Mouse (Mus musculus) G1E (cell line): ENCODE measurements at regions not wholly inside any gene's neighbourhood (a gene's known extent, or its start where the extent isn't known, plus 50 kb on each side); places are given as distances from the start of the nearest gene placed in this dataset.

Experiments used
- ATAC-seq: 2 replicates; pipeline ENCODE4 v1.8.0; 2016; ENCODE audit warnings: mild to moderate bottlenecking; ENCODE audit not compliant: insufficient number of reproducible peaks, poor library complexity, low FRiP score, severe bottlenecking; ENCODE audit errors: extremely low read depth
- DNase-seq: peaks from one replicate; pipeline ENCODE4 v3.0.0; 2012; ENCODE audit warnings: low spot score
- H3K27me3 ChIP-seq: 2 replicates; pipeline ENCODE4 v1.6.1; 2012; ENCODE audit warnings: mild to moderate bottlenecking, low read length, inconsistent platforms; ENCODE audit not compliant: insufficient read depth
- H3K36me3 ChIP-seq: replicated peaks from 2 replicates; pipeline ENCODE3; 2012; ENCODE audit warnings: mild to moderate bottlenecking, inconsistent platforms
- H3K4me1 ChIP-seq: 2 replicates; pipeline ENCODE4 v1.6.1; 2012; ENCODE audit warnings: low read depth, low read length, inconsistent platforms, mixed read lengths; ENCODE audit not compliant: insufficient read depth
- H3K4me3 ChIP-seq: 2 replicates; pipeline ENCODE4 v1.5.1; 2012; ENCODE audit warnings: low read depth, mild to moderate bottlenecking, inconsistent platforms, low read length, moderate library complexity, mixed read lengths
- H3K9me3 ChIP-seq: replicated peaks from 2 replicates; pipeline ENCODE4 v1.6.1; 2012; ENCODE audit warnings: inconsistent platforms
- CTCF ChIP-seq: IDR thresholded peaks from 2 replicates; pipeline ENCODE4 v1.5.1; 2012; ENCODE audit warnings: low read depth, low read length, inconsistent platforms, mixed read lengths
- GATA1 ChIP-seq: IDR thresholded peaks from 2 replicates; pipeline ENCODE4 v1.6.1; 2012; ENCODE audit warnings: borderline replicate concordance, low read length, inconsistent platforms, mixed read lengths
- GATA2 ChIP-seq: IDR thresholded peaks from 2 replicates; pipeline ENCODE4 v1.6.1; 2012; ENCODE audit warnings: low read depth, low read length, inconsistent platforms, borderline replicate concordance
- POLR2AphosphoS5 ChIP-seq: IDR thresholded peaks from 2 replicates; pipeline ENCODE4 v1.6.1; 2012; ENCODE audit warnings: low read depth, low read length, inconsistent platforms; ENCODE audit not compliant: insufficient replicate concordance
- TAL1 ChIP-seq: conservative IDR thresholded peaks from 2 replicates; pipeline ENCODE4 v1.6.1; 2012; ENCODE audit warnings: low read depth, low read length, inconsistent platforms, mixed read lengths

GRCm38 (mm10) chr12:12871272-12871671, 70.4 kb downstream of the Mycn start:
- no peak for DNase-seq

GRCm38 (mm10) chr12:12866590-12866989, 75.1 kb downstream of the Mycn start:
- ATAC-seq = no peak
- Histone ChIP-seq H3K36me3 (no peaks in the 10 kb centered on the region), H3K9me3 (no peaks in the 10 kb centered on the region), H3K27me3 (no peaks in the 10 kb centered on the region), H3K4me1 (no peaks in the 10 kb centered on the region), H3K4me3 (no peak overlapping the region)
- DNase-seq = no peak
- TF ChIP-seq GATA1 = no peak
- TF ChIP-seq TAL1 = no peak
- TF ChIP-seq GATA2 = no peak
- TF ChIP-seq POLR2AphosphoS5 = no peak
- no peak for TF ChIP-seq CTCF

More at GRCm38 (mm10) chr12:12871272-12871671, 70.4 kb downstream of the Mycn start:
- no peak for TF ChIP-seq GATA1
- TF ChIP-seq GATA2 = no peak
- no peak for TF ChIP-seq CTCF
- TF ChIP-seq TAL1 = no peak
- no peak for TF ChIP-seq POLR2AphosphoS5
- Histone ChIP-seq H3K9me3 (peaks cover 10% of the 10 kb centered on the region), H3K36me3 (no peaks in the 10 kb centered on the region), H3K4me1 (no peaks in the 10 kb centered on the region), H3K27me3 (no peaks in the 10 kb centered on the region; the same call in 1 of the 2 replicates), H3K4me3 (no peak overlapping the region)
- ATAC-seq = no peak

GRCm38 (mm10) chr12:12850681-12851080, 91.0 kb downstream of the Mycn start:
- Histone ChIP-seq H3K4me1 (no peaks in the 10 kb centered on the region), H3K4me3 (no peak overlapping the region), H3K36me3 (no peaks in the 10 kb centered on the region), H3K27me3 (no peaks in the 10 kb centered on the region), H3K9me3 (no peaks in the 10 kb centered on the region)
- no peak for DNase-seq
- TF ChIP-seq GATA2 (no peak), GATA1 (no peak), CTCF (no peak), POLR2AphosphoS5 (no peak), TAL1 (no peak)
- no peak for ATAC-seq

GRCm38 (mm10) chr12:12846716-12847115, 95.0 kb downstream of the Mycn start:
- Histone ChIP-seq H3K4me1 (no peaks in the 10 kb centered on the region), H3K36me3 (no peaks in the 10 kb centered on the region), H3K4me3 (no peak overlapping the region), H3K27me3 (no peaks in the 10 kb centered on the region), H3K9me3 (peaks cover under 1% of the 10 kb centered on the region; the same call in 1 of the 2 replicates)
- DNase-seq (no peak), ATAC-seq (no peak)
- TF ChIP-seq CTCF (no peak), TAL1 (no peak), POLR2AphosphoS5 (no peak), GATA2 (no peak), GATA1 (no peak)

- no peak for DNase-seq
- H3K36me3 ChIP-seq = no peaks in the 10 kb centered on the region
- H3K9me3 ChIP-seq = peaks cover 7% of the 10 kb centered on the region; the same call in 1 of the 2 replicates
- no peak for ATAC-seq
- no peak for TF ChIP-seq GATA1
- no peak for TF ChIP-seq GATA2
- TF ChIP-seq POLR2AphosphoS5 = no peak
- no peak for TF ChIP-seq TAL1
- no peak for TF ChIP-seq CTCF
- H3K27me3 ChIP-seq = no peaks in the 10 kb centered on the region
- no peak overlapping the region for H3K4me3 ChIP-seq
- no peaks in the 10 kb centered on the region for H3K4me1 ChIP-seq
Measured at GRCm38 (mm10) chr12:12842247-12842957, 99.3 kb downstream of the Mycn start.

- Histone ChIP-seq H3K9me3 (peaks cover 7% of the 10 kb centered on the region; the same call in 1 of the 2 replicates), H3K27me3 (no peaks in the 10 kb centered on the region), H3K4me1 (no peaks in the 10 kb centered on the region), H3K4me3 (no peak overlapping the region), H3K36me3 (no peaks in the 10 kb centered on the region)
- ATAC-seq (no peak), DNase-seq (no peak)
- TF ChIP-seq TAL1 (no peak), POLR2AphosphoS5 (no peak), GATA1 (no peak), GATA2 (no peak), CTCF (no peak)
Measured at GRCm38 (mm10) chr12:12841385-12842238, 100.1 kb downstream of the Mycn start.
